Mouse (Mus musculus): ENCODE measurements around the gene Camkk1.
A peak's percentile ranks its signal among the peaks of the same experiment; 100 is the strongest.

The Camkk1 gene

DNA sequence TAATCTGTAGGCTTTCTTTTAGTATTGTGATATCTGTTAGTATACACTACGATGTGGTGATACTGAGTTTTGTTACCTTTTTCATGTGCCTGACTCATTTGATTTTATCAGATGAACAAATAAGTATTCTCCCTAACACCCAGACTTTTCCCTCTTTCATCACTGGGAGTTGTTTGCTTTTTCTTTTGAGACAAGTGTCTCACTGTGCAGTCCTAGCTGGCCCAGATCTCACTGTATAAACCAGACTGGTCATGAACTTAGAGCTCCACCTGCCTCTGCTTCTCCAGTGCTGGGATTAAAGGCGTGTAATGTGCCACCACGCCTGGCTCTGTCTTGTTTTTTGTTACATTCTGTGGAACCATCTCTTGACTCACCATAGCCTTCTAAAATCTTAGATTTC, 40.8 kb downstream of the Camkk1 start:
- no peak for DNase-seq

DNA sequence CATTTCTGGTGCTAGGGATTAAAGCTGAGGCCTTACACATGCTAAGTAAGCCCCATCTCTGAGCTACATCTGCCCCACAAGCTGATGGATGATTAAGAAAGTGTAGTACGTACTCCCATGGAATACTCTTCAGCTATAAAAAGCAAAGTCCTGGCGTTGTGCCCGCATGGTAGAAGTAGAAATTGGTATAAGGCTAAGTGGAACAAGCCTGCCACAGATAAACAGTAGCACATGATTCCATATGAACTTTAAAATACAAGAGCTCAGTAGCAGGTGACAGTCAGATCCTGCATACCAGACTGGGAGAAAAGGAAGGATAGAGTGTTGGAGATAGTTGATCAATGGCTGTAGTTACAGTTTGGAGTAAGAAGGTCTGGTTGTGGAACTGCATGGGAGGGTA, 42.6 kb downstream of the Camkk1 start:
- no peak for DNase-seq

DNA sequence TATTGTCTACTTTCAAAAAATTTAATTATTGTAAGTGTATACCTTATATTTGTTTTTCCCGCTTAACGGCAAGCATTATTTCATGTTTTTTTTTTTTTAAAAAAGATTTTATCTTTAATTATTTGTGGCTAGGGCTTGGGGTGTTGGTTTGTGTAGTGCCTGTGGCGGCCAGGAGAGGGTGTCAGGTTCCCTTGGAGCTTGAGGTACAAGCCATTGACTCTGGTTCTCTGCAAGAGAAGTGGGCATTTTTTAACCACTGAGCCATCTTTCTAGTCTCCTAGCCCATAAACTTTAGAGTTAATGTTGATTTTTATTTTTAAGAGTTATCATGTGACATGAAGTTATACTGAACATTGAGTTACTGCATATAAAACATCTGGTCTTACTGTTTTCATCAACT, 53.0 kb downstream of the Camkk1 start:
- DNase-seq: peak; percentile 45

DNA sequence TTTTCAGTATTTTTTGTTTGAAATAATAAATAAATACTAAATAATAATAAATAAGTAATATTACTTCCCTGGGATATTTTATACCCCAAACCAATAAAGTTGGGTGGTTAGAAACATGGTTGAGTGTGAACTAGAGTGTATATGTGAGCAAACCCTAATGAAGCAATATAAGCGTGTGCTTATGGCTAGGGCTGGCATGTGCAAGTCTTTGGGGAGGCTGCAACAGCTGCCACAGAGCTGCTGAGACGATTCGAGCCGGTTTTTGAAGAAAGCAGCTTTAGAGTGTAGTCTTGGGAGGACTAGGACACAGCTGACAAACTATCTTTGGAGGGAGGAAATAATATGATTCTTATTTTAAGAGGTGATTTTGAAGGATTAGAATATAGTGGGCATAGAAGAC, 57.5 kb downstream of the Camkk1 start:
- DNase-seq: no peak

DNA sequence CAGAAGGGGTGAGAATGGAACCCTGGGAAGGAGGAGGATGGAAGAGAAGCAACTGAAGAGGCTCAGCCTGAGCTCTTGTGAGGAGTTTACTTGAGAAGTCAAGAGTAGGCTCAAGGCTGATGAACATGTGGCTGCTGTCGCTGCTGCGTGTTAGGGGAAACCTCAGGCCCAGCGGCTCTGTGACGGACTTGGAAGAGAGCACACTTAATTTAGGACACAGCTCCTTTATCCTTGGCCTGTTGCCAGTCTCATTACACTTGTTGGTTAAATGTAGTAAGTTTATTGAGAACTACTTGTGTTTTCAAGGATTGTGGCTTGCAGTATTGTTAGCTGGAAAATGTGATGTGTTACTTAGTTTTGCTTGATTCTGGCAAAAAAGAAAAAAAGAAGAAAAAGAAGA, 57.9 kb downstream of the Camkk1 start:
- no peak for DNase-seq

DNA sequence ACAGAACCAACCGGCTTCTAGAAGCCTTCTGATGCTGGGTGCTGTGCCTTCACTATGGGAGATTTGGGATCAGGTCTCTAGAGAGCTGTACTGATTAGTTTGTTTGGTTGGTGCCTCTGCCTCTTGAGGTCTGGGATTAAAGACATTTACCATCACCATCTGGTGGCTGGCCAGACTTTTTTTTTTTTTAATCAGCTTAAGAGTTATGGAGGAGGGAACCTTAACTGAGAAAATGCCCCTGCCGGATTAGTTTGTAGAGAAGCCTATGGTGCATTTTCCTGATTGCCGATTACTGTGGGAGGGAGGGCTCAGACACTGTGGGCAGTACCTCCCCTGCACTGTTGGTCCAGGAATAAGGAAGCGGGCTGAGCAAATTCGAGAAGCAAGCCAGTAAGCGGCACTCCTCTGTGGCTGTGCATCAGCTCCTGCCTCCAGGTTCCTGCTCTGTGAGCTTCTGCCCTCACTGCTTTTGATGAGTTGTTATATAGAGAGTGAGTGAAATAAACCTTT, 58.5 kb downstream of the Camkk1 start:
- no peak for DNase-seq

DNA sequence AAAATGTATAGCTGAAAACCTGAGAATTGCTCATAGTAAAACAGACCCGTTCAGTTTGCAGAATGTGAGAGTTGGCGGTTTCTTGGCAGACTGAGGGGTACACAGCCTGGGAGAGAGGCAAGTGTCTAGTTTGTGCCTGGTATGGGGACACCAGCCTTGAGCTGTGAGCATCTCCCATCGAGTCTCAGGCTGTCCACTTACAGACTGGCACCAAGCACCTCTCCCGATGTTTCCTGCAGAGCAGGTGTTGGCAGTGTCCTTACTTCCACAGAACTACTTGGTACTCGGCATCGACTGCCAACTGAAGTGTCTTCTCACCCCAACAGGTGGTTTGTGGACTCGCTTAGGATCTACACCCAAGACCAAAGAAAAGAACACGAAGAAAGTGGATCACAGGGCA, 59.8 kb downstream of the Camkk1 start:
- DNase-seq: no peak

DNA sequence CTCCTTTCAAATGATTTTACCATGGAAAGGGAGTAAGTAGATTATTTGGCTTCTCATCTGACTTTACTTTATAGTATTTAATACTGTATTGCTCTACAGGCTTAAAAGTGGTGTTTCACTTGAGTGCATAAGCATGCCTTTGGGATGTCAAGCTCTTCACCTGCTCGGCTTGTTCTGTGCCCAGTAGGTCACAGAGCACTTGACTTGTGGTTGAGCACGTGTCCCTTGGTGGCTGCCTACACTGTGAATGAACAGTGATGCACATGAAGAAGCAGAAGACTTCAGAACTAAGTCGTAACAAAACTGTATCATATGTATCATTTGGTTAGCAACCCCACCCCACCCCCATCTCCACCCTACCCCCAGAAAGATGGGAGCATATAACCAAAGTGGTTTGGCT, 61.5 kb downstream of the Camkk1 start:
- peak; percentile 29 for DNase-seq

DNA sequence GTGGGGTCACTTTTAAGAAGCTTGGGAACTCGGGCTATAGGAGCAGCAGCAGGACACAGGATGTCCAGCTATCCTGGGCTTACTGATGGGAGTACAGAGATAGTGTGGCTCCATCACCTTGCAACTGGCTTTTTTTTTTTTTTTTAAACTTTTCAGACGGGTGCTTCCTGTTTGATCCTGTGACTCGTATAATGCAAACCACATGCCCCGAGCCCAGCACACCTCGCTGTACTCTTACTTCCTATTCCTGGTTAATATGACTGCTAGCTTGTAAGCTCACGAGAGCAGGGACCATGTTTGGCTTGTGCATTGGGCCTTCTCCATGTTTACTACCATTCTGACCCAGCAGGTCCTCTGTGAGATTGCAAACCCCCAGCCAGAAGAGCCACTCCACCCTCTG, 65.5 kb downstream of the Camkk1 start:
- DNase-seq: no peak

DNA sequence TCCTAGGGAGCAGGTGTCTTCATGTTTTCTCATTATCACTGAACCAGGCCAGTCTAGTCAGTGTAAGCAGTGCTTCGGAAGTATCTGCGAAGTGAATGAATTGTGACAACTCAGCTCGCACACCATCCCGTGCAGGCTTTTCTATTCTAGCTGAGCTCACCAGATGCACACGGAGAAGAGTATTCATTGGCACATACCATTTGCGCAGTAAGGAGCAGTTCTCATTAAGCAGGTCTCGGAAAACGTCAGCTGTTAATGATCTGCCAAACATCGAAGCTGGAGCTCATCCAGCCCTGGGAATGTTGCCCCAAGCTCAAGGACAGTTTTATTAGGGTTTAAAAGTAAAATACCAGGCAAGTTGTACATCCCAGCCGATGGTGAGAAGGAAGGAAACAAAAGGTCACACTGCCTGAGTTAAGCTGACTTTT, 66.0 kb downstream of the Camkk1 start:
- DNase-seq: peak; percentile 90

DNA sequence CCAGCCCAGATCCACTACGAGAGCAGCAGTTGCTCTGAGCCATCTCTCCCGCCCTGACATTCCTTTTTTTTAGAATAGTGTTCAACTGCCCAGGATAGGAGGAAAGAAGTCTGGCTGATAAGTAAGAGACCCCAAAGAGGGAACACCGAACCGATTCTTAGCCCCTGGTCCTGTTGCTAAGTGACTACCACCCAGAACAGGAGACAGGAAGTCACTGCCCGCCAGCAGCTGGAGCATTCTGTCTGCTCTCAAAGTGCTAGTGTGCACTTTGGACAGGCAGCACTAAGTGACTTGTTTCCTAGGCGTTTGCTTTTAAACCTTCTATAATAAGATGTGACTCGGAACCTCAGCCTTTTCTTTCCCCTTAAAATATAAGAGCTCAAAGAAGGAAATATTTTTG, 66.6 kb downstream of the Camkk1 start:
- peak; percentile 51 for DNase-seq

DNA sequence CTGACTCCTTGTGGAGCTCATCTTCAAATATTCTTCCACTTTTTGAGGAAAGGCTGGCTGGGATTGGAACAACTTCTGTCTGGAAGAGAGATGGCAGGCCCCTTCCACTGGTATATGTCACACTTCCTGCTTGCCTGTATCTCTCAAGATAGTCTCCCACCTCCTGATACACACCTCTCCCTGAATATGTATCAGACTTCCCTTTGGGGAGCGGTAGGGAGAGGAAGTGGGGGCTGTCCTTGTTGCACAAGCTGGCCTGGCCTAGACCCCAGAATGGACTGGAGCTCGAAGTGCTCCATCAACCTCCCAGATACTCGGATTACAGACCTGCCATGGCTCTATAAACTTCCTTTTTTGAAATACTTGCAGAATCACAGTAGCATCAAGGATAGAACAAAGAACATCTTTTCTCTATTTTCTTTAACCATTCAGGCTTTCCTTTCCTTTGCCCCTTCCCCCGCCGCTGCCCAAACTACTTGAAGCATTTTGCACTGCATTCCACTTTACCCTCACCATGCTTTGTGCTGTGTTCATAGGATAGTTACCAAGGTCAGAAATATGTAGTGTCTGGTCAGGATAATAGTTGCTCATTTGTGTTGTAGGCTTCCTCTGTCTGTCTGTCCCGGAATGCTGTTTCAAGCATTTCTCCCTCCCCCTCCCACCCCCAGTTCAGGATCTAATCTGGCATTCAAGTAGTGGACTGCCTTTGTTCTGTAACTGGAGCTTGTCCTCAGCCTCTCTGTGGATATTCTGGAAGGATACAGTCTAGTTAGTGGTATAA, 69.1 kb downstream of the Camkk1 start:
- no peak for DNase-seq

DNA sequence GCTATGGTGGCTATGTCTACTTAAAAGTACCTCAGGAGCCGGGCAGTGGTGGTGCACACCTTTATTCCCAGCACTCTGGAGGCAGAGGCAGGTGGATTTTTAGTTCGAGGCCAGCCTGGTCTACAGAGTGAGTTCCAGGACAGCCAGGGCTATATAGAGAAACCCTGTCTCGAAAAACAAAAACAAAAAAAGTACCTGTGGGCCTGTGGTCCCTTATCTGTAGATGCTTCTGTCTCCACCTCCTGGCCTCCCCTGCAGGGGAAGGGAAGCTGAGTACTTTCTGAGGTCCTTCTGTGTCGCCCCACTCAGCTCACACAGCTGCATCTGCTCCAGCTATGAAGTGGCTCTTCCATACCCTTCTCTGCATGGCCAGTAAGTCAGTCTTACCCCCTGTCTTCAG, 71.5 kb downstream of the Camkk1 start, which contains the start of gene Itgae:
Gene Itgae, plus strand, starts transcription at position 301 of the 400 bp plus-strand sequence.
- no peak for DNase-seq

DNA sequence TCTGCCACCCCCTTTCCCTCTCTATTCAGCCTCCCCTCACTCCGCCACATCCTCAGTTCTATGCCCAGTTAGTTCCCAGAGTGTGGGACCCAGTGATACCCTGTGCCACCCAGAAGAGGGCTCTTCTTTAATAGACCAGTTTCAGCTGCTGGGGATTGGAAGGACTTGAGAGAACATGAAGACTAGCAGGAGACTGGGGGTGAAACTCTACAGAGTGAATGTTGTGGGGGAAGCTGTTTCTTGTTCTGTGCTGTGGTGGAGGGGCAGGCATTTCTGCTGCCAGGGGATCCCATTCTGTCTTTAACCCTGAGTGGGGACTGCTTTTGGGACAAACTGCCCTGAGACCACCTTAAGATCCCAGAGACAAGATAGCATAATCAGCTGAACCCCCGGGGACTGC, 72.0 kb downstream of the Camkk1 start:
- no peak for DNase-seq
